Mouse (Mus musculus): ENCODE measurements around the gene Chrng.

GRCm38 (mm10) chr1:87183013-87183412, 21.4 kb upstream of the Chrng start, which contains the start of gene Prss56:
- TF ChIP-seq POLR2A (IDR thresholded peaks at IDR 0.05; ENCODE audit: borderline replicate concordance, extremely low read depth, low read depth, low read length) (no peak), CTCF (IDR thresholded peaks at IDR 0.05; ENCODE audit: insufficient read depth, low read length) (no peak)

Measured in lung, adult 2 months (tissue).